Mouse (Mus musculus) kidney, postnatal 10 days (tissue): ENCODE measurements at regions not wholly inside any gene's neighbourhood (a gene's known extent, or its start where the extent isn't known, plus 50 kb on each side); places are given as distances from the start of the nearest gene placed in this dataset.
A peak's percentile ranks its signal among the peaks of the same experiment; 100 is the strongest.
"Not testable (repeated sequence)": the region's sequence is repeated elsewhere in the genome, so short reads cannot be mapped to it uniquely, and the experiment has no call there.

Experiments used
- DNase-seq: peaks from one replicate; pipeline ENCODE4 v3.0.0; 2021; ENCODE audit warnings: mixed read lengths

DNA sequence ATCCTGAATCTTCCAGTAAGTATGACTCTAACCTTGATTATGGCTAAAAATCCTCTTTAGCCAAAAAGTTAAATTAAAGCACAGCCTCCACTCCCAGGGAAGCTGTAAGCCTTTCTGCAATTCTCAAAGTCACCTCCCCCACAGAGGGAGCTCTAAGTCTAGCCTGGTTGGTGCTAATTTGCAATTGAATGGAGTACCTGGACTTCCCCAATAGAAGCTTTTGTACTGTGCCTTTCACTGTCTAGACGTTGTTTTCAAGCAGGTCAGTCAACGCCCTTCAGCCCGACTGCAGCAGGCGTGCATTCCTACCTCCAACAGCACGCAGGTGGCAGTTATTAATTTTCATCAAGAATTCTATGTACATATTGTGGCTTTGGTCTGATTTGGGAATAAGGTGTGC lies 87.2 kb downstream of the Catsperg2 start:
- DNase-seq, result not testable (repeated sequence)

DNA sequence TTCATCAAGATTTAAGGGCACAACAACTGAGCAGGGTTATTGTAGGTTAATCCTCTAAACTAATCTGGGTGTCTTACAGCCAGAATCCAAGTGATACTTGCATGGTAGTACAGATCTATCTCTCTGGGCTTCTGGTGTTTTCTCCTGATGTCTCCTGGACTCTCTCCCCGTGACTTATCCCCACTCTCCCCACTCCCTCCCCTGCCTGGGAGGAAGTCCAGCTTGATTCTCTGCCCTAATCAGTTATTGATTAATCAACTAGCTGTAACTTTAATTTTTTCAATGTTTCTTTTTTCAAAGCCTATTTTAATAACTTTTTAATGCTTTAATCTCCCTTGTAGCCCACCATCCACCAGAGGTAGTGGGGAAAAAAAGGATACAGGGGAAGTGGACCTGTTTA lies 83.9 kb upstream of the Sipa1l3 start:
- DNase-seq, result no peak

DNA sequence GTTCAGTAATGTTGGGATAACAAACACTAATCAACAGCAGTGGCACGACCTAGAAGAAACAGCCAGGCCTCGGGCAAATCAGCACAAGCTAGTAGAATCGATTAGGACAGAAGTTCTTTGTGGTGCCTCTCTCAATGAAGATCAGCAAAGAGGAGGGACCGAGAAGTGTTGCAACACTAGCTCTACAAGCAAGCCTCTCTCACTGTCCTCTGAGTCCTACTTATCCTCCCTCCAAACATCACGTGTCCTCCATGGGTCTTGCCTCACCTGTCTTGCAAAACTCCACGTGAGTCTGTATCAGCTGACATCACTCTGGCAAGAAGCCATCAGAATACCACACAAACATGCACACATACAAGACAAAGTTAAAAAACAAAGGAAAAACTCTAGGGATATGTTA lies 82.9 kb upstream of the Sipa1l3 start:
- DNase-seq, result no peak

DNA sequence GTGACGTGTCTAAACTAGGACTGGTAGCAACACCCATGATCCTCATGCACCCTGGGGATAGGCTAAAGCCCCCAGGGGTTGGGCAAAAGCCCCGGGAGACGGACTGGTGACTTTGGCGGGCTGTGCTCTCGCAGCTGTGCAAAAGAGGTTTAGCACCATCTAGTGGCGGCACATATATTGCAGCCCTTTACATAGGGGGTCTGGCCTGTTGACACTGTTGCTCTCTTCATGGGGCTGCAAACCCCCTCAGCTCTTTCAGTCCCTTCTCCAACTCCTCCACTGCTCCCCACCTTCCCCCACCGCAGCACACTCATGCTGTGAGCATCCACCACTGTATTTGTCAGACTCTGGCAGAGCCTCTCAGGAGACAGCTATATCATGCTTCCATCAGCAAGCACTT lies 78.8 kb upstream of the Sipa1l3 start:
- DNase-seq, result peak; percentile 72

DNA sequence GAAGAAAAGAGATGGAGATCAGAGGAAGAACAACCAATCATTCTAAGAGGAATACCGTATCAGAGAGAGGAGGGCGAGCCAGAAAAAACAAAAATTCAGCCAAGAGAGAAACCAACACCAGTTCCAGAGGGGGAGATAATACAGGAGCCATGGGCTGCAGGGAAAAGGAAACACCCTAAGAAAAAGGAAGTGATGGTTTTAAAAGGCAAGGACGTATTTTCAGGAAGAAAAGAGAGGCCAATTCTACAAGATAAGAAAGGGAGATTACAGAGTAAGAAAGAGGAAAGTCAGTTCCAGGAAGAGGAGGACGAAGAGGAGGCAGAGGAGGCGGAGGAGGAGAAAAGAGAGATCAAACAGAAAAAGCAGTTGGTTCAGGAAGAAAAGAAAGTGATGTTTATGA lies 59.7 kb upstream of the Sipa1l3 start:
- no peak for DNase-seq

DNA sequence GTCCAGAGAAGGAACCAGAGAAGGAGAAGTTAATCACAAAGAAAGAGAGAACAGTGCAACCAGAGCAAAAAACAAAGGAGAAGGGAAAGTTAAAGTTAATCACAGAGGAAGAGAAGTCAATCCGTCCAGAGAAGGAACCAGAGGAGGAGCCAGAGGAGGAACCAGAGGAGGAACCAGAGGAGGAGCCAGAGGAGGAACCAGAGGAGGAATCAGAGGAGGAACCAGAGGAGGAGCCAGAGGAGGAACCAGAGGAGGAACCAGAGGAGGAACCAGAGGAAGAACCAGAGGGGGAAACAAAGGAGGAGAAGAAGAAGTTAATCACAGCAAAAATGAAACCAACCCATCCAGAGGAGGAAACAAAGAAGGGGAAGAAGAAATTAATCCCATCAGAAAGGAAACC lies 57.2 kb upstream of the Sipa1l3 start:
- no peak for DNase-seq
